Mouse (Mus musculus) megakaryocyte progenitor cell, adult 5-6 weeks (primary cell): ENCODE results near the gene Ccdc80. TPM values are rescaled to one million over a fixed set of nuclear protein-coding genes. Genes with fewer than 3 reads are reported as not detected.

Experiments used
- ATAC-seq: replicated peaks from 2 replicates; pipeline ENCODE4 v1.8.0; 2016; ENCODE audit warnings: mild to moderate bottlenecking, moderate TSS enrichment, inconsistent platforms; ENCODE audit not compliant: poor library complexity
- total RNA-seq, 2 experiments: library from RNA; stranded (forward) in 1 of 2; stranded (reverse) in 1 of 2; fragments of 157-497, 149-512 nt in 1 of 2; fragments of 200-1000 nt in 1 of 2; gene quantifications; 2 replicates each; pipeline versions ENCODE4 v1.2.3 to v1.2.4; 2015 to 2017

Gene Ccdc80
- 0.12 and 0.32 TPM in 2 replicates for total RNA-seq (2015)
- total RNA-seq (2017): 0.71 and 3.1 TPM in 2 replicates

DNA sequence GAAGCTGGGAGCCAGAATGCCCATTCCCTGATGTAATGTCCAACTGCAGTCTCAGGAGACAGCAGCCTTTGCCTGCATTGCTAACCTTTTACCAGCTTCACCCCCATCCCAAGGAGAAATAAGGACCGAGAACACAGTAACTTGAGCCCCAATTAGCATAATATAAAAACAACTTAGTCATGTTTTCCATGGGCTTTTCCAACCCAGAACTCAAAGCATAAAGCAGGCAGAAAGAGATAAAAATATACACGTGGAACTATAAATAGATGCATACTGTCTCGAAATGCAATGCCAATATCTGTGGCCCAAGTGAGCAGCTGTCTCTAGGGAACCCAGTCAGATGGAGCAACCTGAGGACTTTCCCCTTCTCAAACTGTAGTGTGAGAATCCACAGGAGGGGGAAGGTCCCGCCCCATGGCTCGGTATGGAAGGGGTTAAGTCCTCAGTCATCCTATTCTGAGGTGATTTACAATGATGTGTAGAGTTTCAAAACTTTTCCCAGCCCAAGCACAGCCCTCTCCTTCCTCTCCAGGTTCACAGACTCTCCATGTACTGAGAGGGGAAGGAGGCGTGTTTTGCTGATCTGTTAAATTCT lies at the start of gene Ccdc80:
TSS of gene Ccdc80 (plus strand) at position 266 of the 595 bp plus-strand sequence.
- no peak for ATAC-seq

- peak; percentile 76 for ATAC-seq
Observed at GRCm38 (mm10) chr16:45044844-45045243, 48.4 kb upstream of the Ccdc80 start.

GRCm38 (mm10) chr16:45057222-45057621 lies 36.0 kb upstream of the Ccdc80 start:
- no peak for ATAC-seq

DNA sequence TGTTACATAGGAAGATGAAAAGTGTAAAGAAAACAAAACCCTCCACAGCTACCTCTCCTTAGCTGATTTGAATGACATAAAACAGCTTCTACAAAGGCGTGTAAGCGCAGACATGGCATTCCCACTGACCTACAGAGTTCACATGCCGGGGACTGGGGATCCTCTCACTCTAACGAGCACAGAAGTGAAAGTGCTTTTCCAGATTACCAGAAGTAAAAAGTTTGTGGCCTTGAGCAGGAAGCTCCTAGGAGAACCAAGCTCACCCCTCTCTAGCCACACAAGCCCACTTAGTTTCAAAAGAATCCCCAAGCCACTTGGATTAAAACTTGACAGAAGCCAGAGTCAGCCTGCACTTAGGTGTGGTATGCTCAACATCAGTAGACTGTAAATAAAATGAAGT lies 35.3 kb upstream of the Ccdc80 start:
- ATAC-seq: no peak

DNA sequence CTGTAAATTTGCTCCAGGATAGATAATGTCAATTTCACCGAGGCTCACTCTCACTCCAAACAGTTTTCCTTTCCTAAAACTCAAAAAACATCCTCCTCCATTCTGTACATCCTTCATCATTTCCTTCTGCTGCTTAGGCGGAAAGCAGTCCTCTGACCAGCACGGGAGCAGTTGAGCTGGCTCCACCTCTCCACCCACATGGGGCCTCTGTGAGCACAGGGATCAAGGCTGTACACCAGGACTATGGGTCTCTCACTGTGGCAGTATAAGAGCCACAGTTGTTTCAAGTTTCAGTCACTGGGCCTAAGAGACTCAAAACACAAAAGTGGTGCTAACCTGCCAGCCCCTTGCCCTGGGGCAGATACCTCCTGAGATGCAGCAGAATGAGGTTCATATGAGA lies 32.1 kb upstream of the Ccdc80 start:
- ATAC-seq: no peak

DNA sequence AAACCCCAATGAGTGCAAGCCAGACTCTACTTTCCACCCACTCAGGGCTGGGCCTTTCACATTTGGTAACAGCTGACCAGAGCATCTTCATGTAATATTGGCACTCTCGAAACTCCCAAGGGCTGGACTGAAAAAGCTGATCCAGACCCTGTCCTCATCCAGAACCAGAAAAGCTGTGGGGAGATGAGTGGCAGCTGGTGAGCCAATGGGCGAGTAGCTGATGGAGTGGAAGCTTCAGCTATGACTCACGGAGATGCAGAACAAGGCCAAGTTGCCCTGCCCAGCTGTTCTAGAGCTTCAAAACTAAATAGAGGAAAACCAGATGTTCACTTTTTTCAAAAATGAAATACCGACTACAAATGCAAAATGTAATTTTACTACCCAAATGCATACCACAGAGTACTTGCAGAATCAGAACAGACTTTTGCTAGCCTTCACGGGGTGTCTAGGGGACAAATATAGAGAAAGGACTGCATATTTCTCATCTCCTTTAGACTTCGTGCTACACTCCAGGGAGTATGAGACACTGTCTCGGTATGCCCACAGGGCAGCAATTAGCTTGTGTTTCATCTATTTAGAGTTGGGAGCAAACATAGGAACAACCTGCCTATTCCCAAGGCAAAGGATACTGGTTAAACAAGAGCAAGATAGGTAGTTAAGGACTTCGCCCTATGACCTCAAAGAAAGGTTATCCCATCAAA lies 22.7 kb upstream of the Ccdc80 start:
- ATAC-seq: no peak

GRCm38 (mm10) chr16:45071424-45071823 lies 21.8 kb upstream of the Ccdc80 start:
- ATAC-seq: no peak

DNA sequence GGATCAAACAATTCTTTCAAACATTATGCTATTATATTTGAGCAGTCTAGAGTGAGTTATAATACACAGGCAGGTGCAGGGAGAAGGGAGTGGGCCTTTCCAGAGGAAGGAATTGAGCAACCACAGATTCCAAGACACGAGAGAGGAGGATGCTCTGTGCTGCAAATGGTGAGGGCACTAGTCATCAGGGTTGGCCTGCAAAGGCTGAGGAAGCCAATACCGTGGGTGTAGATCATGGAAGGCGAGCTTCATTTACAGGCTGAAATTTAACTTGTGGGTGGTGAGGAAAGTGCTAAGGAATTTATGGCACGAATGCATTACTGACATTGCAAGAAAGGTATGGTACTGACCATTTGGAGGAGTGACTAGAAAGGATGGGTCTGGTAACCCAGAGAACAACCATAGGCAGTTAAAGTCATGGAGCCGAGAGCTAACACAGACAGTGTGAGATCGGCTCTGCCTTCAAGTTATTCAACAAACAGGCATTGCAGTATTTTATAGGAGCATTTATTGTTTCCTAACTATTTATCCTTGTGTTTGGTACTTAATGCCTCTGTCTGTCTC lies 15.6 kb upstream of the Ccdc80 start:
- no peak for ATAC-seq

DNA sequence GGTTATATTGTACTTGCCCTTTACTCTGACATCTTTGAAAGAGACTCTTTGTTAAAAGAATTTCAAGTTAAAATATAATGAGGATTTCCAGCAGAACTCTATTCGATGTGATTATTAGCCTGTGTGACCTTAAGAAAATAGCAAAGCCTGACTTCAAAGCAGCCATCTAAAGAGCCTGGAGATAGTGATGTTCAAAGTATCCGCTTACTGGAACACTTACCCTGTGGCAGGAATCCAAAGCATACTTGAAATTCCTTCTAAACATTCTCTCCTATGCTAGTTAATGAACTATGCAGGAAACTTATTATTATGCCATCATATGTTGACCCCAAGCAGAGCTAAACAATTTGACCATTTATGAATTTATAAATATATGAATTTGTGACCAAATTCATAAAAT lies 13.9 kb upstream of the Ccdc80 start:
- ATAC-seq: no peak

DNA sequence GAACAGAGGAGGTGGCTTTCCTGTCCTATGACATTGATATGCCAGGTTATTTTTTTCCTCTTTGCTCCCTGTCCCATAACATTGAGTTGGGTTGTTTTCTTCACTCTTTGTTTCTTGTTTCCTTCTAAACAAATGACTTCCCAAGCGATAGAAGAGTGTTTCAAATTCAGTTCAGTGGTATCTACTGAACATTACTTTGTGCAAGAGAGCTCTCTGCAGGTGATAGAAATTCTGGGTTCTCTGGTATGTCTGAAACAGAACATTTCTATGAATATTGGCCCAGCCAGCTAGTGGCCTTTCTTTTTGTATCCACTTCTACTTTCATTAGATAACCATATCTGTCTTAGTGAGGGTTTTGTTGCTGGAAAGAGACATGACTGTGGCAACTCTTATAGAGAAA lies 4.4 kb upstream of the Ccdc80 start:
- no peak for ATAC-seq

DNA sequence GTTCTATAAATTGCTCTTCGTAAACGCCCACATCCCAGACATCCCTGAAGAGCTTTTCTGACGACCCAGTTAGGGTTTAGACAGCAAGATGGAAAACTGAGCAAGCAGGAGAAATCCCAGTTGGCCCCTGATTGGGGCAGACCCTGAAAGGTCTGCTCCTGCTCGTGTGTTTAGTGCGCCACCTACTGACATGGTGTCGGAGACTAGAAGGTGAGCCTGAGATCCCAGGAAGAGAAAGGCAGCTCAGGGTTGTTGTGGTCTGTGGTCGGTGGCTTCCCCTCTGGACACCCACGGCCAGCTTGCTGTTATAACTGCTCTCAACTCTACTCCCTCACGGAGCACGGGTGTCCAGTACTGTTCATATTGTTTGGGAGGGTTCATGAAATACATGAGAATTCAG lies 3.2 kb upstream of the Ccdc80 start:
- ATAC-seq: peak; percentile 99

- no peak for ATAC-seq
Observed at GRCm38 (mm10) chr16:45094136-45094756, 1.0 kb downstream of the Ccdc80 start.

DNA sequence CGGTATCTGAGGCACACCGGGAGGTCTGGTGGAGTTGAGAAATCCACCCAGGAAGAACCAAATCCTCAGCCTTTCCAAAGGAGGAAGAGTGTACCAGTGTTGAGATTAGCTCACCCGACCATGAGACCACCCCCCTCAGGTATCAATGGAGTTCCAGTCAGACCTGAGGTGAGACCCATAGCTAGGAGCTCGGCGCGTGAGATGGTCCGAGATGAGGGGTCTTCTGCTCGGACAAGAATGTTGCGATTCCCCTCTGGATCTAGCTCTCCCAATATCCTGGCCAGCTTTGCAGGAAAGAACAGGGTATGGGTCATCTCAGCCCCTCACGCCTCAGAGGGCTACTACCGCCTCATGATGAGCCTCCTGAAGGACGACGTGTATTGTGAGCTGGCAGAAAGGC lies 1.8 kb downstream of the Ccdc80 start:
- ATAC-seq: no peak

DNA sequence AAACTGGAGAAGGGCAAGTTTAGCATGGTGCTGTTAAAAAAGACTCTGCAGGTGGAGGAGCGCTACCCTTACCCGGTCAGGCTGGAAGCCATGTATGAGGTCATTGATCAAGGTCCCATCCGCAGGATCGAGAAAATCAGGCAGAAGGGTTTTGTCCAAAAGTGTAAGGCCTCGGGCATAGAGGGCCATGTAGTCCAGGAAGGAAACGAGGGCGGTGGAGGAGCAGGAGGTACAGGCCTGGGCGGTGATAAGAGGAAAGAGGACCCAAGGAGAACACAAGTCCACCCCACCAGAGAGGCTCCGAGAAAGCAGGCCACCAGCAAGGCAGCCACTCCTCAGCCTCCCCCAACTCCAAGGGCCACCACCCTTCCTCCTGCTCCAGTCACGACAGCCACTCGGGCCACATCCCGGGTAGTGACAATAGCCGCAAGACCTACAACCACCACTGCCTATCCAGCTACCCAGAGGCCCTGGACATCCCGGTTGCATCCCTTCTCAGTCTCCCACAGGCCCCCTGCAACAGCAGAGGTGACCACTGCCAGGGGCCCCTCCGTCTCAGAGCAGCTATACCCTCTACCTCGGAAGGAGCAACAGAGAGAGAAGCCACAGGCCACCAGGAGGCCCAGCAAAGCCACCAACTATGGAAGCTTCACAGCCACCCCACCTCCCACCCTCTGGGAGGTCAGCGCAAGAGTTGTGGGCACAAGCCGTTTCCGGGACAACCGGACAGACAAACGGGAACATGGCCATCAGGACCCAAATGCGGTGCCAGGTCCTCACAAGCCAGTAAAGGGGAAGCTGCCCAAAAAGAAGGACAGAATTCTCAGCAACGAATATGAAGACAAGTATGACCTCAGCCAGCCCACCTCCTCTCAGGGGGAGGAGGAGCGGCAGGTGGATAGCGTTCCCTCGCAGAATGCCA lies 2.6 kb downstream of the Ccdc80 start:
- ATAC-seq: peak; percentile 67

- ATAC-seq: no peak
Observed at GRCm38 (mm10) chr16:45097467-45097866, 4.3 kb downstream of the Ccdc80 start.

DNA sequence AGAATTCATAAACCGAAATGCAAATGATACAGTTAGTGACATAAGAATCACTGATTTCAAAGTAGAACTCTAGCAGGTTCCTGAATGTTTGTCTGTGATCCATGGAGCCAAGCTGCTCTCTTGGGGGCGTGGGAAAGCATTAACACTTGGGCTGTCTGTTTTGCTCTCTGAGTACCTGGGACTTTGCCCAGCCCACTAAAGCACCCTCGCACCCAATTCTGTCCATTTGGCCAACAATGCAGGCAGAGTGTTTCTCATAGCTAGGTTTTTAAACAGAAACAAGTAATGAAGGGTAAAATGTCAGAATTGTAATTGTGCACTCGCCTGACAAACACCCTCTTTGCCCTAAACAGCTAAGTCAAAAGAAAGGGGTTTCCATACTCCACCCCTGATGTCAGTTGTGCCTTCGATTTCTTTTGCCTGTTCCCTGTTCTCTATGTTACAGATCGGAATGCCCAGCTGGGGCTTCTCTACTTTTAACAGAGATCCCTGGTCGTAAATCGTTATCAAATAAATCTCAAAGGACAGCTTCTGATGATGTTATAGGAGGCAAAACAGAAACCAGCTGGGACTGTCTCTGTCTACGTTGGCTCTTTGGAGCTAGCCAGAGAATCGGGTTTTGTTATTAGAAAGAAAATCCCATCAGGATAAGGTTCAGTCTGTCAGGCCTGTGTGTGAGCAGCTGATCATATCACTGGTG lies 5.1 kb downstream of the Ccdc80 start:
- ATAC-seq: no peak

GRCm38 (mm10) chr16:45098886-45099210 lies 5.6 kb downstream of the Ccdc80 start:
- ATAC-seq: no peak

GRCm38 (mm10) chr16:45100892-45101291 lies 7.7 kb downstream of the Ccdc80 start:
- no peak for ATAC-seq

DNA sequence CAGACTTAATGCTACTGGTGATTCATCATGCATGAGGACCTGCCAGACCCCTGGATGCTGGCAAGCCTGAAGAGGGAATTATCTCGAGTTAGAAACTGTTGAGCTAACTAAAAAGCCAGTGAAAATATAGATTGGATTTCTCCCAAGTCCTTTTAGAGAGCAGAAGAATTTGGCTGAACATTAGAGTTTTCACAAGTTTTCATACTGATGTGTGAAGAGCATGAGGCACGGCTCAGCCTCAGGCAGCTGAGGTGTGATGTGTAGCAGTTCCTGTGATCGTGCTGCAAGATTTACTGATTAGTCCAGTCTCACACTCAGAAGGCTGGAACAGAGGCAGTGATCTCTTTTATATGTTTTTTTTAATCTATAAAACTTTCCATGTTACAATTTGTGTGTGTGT lies 11.8 kb downstream of the Ccdc80 start:
- ATAC-seq: no peak

- no peak for ATAC-seq
Observed at GRCm38 (mm10) chr16:45108203-45108878, 15.1 kb downstream of the Ccdc80 start.
